Mouse (Mus musculus): ENCODE measurements around the gene BC004004. TPM values are rescaled to one million over a fixed set of nuclear protein-coding genes. Genes with fewer than 3 reads are reported as not detected.
A peak's percentile ranks its signal among the peaks of the same experiment; 100 is the strongest.
"Not testable (repeated sequence)": the region's sequence is repeated elsewhere in the genome, so short reads cannot be mapped to it uniquely, and the experiment has no call there.

BC004004 gene
- total RNA-seq (2021): 100 to 1,000 TPM; 115 to 116 TPM
- long read RNA-seq, experiment 1, full-length matches to known transcripts: 80 of 95 reads
- long read RNA-seq, experiment 1, partial matches to known transcripts: 5 of 95 reads
- long read RNA-seq, experiment 1, other reads (novel, unspliced or antisense): 10 of 95 reads
- long read RNA-seq, experiment 2, full-length matches to known transcripts: 68 of 100 reads
- long read RNA-seq, experiment 2, partial matches to known transcripts: 12 of 100 reads
- long read RNA-seq, experiment 2, other reads (novel, unspliced or antisense): 20 of 100 reads

GRCm38 (mm10) chr17:29268682-29269348, at the start of gene BC004004:
BC004004 (plus strand) TSS chr17:29268788.
- DNase-seq (ENCODE audit: low spot score in 2 of 2): peak; percentile 91 to 96

DNA sequence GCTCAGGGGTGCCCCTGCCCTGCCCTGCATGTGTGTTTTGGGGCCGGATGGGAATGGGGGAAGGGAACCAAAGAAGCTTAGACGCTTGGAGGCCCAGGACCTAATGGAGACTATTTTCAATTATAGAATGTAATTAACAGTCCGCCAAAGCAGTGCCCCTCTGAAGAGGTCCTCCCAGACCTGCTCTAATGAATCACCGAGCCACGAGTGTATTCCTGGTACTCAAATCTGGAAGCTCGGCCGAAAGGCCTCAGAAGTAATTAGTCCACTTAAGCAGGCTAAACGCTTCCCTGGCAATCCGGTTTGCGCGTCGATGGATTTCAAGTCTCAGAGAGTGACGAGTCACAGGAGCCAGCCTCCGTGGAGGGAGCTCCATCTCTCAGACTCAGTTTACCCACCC, 48.0 kb upstream of the BC004004 start:
- DNase-seq (ENCODE audit: low spot score in 2 of 2): no peak

DNA sequence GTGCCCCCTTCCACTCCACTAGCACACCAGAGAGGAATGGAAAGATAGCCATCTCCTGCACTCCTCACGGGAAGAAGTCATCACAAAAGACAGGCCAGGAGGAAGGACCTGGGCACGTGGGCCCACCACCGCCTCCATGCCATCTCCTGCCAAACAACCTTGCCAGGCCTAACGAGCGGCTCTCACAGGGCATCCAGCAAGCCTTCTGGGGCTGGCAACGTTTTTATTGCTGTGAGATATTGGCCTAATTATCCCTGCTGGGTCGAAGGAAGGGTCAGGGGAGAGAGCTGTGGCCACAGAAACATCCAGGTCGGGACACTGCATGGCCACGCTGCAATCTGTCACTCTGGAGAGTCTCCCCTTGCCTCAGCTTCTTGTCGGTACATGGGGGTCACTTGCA, 37.5 kb upstream of the BC004004 start:
- no peak for DNase-seq (ENCODE audit: low spot score in 2 of 2)

DNA sequence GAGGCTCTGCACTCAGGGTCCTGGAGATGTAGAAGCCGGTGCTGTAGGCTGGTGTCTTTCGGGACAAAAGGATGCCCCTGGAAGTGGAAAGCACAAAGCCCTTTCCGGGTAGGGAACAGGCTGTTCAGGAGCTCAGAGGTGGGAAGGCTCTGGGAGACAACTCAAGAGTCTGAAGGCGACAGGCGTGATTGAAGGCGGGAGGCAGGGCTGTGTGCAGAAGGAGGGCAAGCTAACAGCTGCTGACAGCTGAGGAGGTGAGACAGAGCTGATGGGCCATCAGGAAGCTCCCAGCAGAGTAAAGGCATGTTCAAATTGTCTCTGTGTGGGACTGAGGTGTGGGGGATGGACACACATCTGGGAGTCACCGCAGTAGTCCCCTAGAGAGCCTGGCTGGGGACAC, 32.5 kb upstream of the BC004004 start:
- DNase-seq (ENCODE audit: low spot score in 2 of 2): no peak

GRCm38 (mm10) chr17:29237267-29237771, 31.3 kb upstream of the BC004004 start:
- DNase-seq (ENCODE audit: low spot score in 2 of 2): no peak

GRCm38 (mm10) chr17:29237772-29238420, 30.7 kb upstream of the BC004004 start, which contains the start of gene Cpne5:
Cpne5 (minus strand) TSS chr17:29238167.
- DNase-seq (ENCODE audit: low spot score in 2 of 2): no peak

GRCm38 (mm10) chr17:29238421-29238945, 30.1 kb upstream of the BC004004 start:
- no peak for DNase-seq (ENCODE audit: low spot score in 2 of 2)

DNA sequence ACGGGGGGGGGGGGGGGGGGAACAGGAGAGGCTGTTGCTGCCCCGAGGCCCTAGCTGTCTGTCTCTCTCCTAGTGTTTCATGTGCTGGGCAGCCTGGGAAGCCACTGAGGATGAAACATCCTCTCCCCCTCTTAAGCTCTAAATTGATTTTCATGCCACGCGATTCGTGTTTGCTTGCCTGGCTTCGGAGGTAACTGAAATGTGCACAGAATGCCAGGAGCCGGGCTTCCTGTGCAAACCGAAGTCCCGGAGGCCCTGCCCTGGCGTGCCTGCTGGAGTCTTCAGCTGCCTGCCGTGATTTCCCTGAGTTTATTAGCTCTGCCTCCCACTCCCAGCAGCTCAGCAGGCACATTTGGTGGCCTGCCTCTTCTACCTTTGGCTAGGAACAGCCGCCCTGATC, 23.7 kb upstream of the BC004004 start:
- DNase-seq (ENCODE audit: low spot score in 2 of 2): no peak

GRCm38 (mm10) chr17:29245725-29246124, 22.9 kb upstream of the BC004004 start:
- DNase-seq (ENCODE audit: low spot score in 2 of 2): no peak

DNA sequence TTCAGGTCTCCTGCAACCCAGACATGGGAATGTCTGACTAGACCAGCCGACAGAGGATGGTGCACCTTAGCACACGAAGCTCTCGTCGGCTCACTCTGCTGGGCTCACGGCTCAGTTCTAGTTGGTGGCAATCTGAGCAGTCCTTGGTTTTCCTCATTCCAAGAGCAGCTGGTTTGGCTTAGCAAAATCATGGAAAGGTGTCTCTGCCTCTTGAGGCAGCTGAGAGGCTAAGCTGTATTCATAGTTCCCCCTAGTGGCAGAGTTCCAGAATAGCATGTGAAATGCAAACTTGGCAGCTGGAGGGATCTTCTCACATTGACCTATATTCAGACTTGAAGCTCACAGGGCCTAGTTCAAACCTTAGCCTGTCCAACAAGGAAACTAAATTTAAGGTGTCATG, 22.0 kb upstream of the BC004004 start:
- no peak for DNase-seq (ENCODE audit: low spot score in 2 of 2)

DNA sequence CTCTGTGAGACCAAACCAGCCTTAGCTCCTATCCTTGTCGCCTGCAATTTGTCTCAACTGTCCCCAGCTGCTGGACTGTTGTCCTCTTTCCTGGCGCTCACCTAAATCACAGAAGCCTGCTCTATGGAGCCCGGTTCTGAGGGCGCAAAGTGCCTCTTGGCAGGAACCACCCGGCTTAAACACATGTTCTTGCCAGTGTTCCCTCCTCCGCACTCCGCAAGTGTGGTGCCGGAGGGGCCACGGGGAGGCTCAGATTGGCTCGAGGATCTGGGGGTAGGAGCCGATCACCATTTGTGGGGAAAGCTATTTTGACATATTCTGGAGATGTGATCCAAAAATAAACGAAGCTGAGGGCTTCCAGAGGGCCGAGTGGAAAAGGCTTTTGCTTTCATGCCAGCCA, 20.7 kb upstream of the BC004004 start:
- DNase-seq (ENCODE audit: low spot score in 2 of 2): no peak

GRCm38 (mm10) chr17:29249512-29249911, 19.1 kb upstream of the BC004004 start:
- peak in 1 of 2 experiments; percentile 60 for DNase-seq (ENCODE audit: low spot score in 2 of 2)

- DNase-seq (ENCODE audit: low spot score in 2 of 2): not testable (repeated sequence)
These were observed 17.6 kb upstream of the BC004004 start for GRCm38 (mm10) chr17:29251006-29251405.

DNA sequence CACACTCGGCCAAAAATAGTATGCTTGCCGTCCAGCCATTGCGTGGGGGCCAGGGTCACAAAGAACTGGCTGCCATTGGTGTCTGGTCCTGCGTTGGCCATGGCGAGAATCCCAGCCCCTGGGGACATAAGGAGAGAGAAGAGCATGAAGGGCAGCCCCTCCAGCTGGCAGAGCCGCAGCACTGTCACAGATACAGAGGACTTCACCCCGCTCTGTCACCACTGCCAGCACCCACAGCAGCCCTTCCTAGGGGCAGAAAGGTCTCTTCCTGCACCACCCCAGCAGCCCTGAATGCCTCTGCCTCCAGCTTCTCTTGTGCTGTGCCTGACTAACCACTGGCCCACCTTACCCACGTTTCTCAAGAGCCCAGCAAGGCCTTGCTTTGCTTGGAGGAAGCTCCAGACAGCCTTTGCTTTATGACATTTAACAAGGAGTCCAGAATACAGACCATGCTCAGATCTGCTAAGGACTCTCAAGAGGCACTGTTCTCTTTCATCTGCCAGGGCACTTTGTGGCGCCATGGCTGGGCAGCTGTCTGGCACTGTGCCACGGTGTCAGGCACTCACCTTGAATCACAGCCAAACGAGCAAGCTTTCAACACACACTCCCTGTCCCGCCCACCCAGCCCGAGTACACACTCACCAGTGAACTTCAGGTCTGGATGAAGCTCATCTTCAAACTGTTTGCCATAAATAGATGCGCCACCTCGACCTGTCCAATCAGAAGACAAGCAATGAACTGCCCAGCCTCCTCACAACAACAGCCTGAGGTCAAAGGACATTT, 16.8 kb upstream of the BC004004 start:
- peak; percentile 75 to 79 for DNase-seq (ENCODE audit: low spot score in 2 of 2)

DNA sequence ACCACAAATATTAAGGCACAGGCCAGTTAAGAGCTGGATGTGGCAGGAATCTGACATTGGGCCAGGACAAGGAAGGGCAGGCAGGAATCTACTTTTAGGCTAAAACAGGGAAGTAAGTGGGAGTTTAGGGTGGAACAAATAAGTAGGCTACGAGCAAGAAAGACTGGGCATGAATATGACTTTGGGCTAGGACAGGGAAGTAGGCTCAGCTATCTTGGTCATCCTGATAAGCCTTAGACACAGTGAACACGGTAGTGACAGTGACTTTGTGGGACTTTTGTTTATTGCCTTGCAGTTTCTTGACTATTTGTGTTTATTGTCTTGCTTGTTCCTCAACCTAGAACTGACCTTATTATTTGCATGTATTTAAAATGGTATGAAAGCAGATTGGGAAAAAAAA, 15.4 kb upstream of the BC004004 start:
- DNase-seq (ENCODE audit: low spot score in 2 of 2): no peak

- DNase-seq (ENCODE audit: low spot score in 2 of 2): no peak
These were observed 14.9 kb upstream of the BC004004 start for GRCm38 (mm10) chr17:29253684-29254083.

GRCm38 (mm10) chr17:29254784-29255183, 13.8 kb upstream of the BC004004 start:
- not testable (repeated sequence) for DNase-seq (ENCODE audit: low spot score in 2 of 2)

DNA sequence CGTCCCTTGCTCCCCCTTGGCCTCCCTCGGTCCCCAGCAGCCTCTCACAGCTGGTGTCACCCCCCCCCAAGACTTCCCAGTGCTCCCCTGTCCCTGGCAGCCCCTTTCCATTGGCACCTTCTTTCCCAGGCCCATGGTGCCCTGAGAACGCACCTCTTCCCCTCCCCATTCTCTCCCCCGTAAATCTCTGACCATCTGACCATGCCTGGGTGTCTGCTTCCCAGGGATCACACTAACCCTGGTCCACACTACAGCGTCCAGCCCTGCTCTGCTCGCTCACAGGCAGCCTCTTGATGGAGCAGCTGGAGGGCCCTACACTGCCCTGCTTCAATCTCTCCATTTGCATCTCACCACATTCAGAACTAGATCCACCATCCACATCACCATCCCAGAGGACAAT, 12.1 kb upstream of the BC004004 start:
- DNase-seq (ENCODE audit: low spot score in 2 of 2): no peak

DNA sequence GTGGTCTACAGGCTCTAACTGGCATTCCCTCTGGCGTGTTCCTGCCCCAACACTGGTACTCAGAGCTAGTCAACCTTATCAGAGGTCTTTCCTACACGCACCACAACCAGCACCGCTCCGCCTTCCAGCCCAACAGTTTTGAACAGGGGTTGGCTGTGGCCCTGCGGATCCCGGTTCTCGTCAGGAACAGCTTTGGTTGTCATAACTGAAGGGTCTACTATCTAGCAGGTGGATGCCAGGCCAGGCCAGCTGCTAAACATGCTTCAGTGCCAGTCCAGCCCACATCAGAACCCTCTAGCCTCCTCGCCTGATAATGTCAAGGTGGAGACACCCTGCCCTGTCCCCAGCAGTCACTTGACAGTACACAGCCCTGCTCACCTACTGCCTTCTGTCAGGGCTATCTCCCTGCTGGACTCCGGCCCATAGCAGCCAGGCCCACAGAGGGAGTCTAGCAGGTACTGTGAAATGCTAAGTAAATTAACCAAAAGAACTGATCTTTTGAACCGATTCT, 11.5 kb upstream of the BC004004 start:
- DNase-seq (ENCODE audit: low spot score in 2 of 2): no peak

GRCm38 (mm10) chr17:29258025-29258558, 10.5 kb upstream of the BC004004 start:
- no peak for DNase-seq (ENCODE audit: low spot score in 2 of 2)
